8 mouse cellular contexts compared by ENCODE assay signal in genomic region chr3:96559398-96559910, GRCm38 (mm10). TPM values are rescaled to one million over a fixed set of nuclear protein-coding genes. Genes with fewer than 3 reads are reported as not detected.
DNase-seq lines count a peak whose midpoint lies in the region; ATAC-seq and TF ChIP-seq lines count a peak whose summit lies in the region.

No protein-coding gene starts in this region.

- peak overlapping the region; percentile 84 for H3K4me2 ChIP-seq in embryonic facial prominence, embryonic 14.5 days (ENCODE audit: low read depth, low read length)
- peak overlapping the region; percentile 71 for H3K4me2 ChIP-seq in intestine, embryonic 15.5 days (replicated peaks)
- H3K4me2 ChIP-seq in midbrain, embryonic 15.5 days: peak overlapping the region; percentile 85

- no peaks in the 10 kb centered on the region for H3K9me3 ChIP-seq in embryonic facial prominence, embryonic 14.5 days (ENCODE audit: control insufficient read depth, low read length)
- H3K9me3 ChIP-seq in intestine, embryonic 15.5 days: no peaks in the 10 kb centered on the region
- no peaks in the 10 kb centered on the region for H3K9me3 ChIP-seq in midbrain, embryonic 15.5 days

- peak overlapping the region; percentile 66 for H3K4me3 ChIP-seq in layer of hippocampus, adult 2 months
- H3K4me3 ChIP-seq in embryonic facial prominence, embryonic 14.5 days (ENCODE audit: low read depth, low read length): peak overlapping the region; percentile 64
- H3K4me3 ChIP-seq in intestine, embryonic 15.5 days (replicated peaks): peak overlapping the region; percentile 62
- H3K4me3 ChIP-seq in midbrain, embryonic 15.5 days: peak overlapping the region; percentile 69

- ATAC-seq in embryonic facial prominence, embryonic 14.5 days (ENCODE audit: low read depth): no peak
- ATAC-seq in intestine, embryonic 15.5 days: no peak
- no peak for ATAC-seq in midbrain, embryonic 15.5 days (replicated peaks)
- no peak for ATAC-seq in frontal cortex, adult (ENCODE audit: low TSS enrichment)

- WGBS in embryonic facial prominence, embryonic 14.5 days: 71% methylated on average over 12 of the region's 12 CpGs
- WGBS in intestine, embryonic 15.5 days: 49% methylated on average over 12 of the region's 12 CpGs
- WGBS in midbrain, embryonic 15.5 days: 87% methylated on average over 12 of the region's 12 CpGs

- DNase-seq in layer of hippocampus, adult 2 months (ENCODE audit: low spot score in 2 of 2): no peak
- no peak for DNase-seq in layer of hippocampus, postnatal 10 days (ENCODE audit: low spot score in 2 of 2)
- DNase-seq in embryonic facial prominence, embryonic 14.5 days (ENCODE audit: low spot score): no peak
- DNase-seq in ovary, postnatal 36 days (ENCODE audit: low spot score): no peak
- DNase-seq in right cerebral cortex, postnatal 14 days: no peak

- H3K27me3 ChIP-seq in embryonic facial prominence, embryonic 14.5 days (replicated peaks; ENCODE audit: control insufficient read depth, insufficient read depth, low read length): no peaks in the 10 kb centered on the region
- H3K27me3 ChIP-seq in intestine, embryonic 15.5 days (replicated peaks): no peaks in the 10 kb centered on the region
- no peaks in the 10 kb centered on the region for H3K27me3 ChIP-seq in midbrain, embryonic 15.5 days (replicated peaks)

- peak overlapping the region; percentile 82 for H3K27ac ChIP-seq in layer of hippocampus, adult 2 months
- peak overlapping the region; percentile 86; the same call in 1 of the 2 replicates for H3K27ac ChIP-seq in embryonic facial prominence, embryonic 14.5 days (replicated peaks; ENCODE audit: low read depth, low read length)
- peak overlapping the region; percentile 34; the same call in 1 of the 2 replicates for H3K27ac ChIP-seq in intestine, embryonic 15.5 days
- no peak overlapping the region for H3K27ac ChIP-seq in midbrain, embryonic 15.5 days

- no peak for TF ChIP-seq CTCF in layer of hippocampus, adult 2 months (conservative IDR thresholded peaks at IDR 0.05)

- H3K36me3 ChIP-seq in embryonic facial prominence, embryonic 14.5 days (ENCODE audit: control insufficient read depth, insufficient read depth, low read length): peaks cover 22% of the 10 kb centered on the region
- peaks cover 9% of the 10 kb centered on the region; the same call in 1 of the 2 replicates for H3K36me3 ChIP-seq in intestine, embryonic 15.5 days
- H3K36me3 ChIP-seq in midbrain, embryonic 15.5 days (replicated peaks): no peaks in the 10 kb centered on the region

- H3K9ac ChIP-seq in embryonic facial prominence, embryonic 14.5 days (ENCODE audit: low read depth, low read length): peak overlapping the region; percentile 78
- peak overlapping the region; percentile 76 for H3K9ac ChIP-seq in intestine, embryonic 15.5 days
- H3K9ac ChIP-seq in midbrain, embryonic 15.5 days: peak overlapping the region; percentile 16; the same call in 1 of the 2 replicates

- H3K4me1 ChIP-seq in embryonic facial prominence, embryonic 14.5 days (ENCODE audit: control insufficient read depth, insufficient read depth, low read length): peaks cover 37% of the 10 kb centered on the region
- H3K4me1 ChIP-seq in intestine, embryonic 15.5 days (replicated peaks): peaks cover 48% of the 10 kb centered on the region
- peaks cover 49% of the 10 kb centered on the region for H3K4me1 ChIP-seq in midbrain, embryonic 15.5 days

RNA-seq across cellular contexts. Expression of gene Txnip, which starts 1.7 kb away (rescaled TPM):
- total RNA-seq in layer of hippocampus, adult 2 months (2021): 10 to 100 TPM; 22.6 to 36.4 TPM
- total RNA-seq in layer of hippocampus, postnatal 10 days (2021): 10 to 100 TPM; 36.5 to 46.1 TPM
- 160 and 166 TPM in 2 replicates for polyA plus RNA-seq in embryonic facial prominence, embryonic 14.5 days (2014; fragmentation: Nextera tagmentation; extraction: Ambion mirVana)
- 136 and 146 TPM in 2 replicates for polyA plus RNA-seq in intestine, embryonic 15.5 days (2015; fragmentation: Nextera tagmentation; extraction: Ambion mirVana)
- polyA plus RNA-seq in midbrain, embryonic 15.5 days (2015; fragmentation: Nextera tagmentation; extraction: Ambion mirVana): 52.0 TPM in 2 replicates

RNA-seq across cellular contexts. Expression of gene Gm16253, which starts 17.3 kb away (rescaled TPM):
- total RNA-seq in layer of hippocampus, adult 2 months (2021): not detected
- not detected for total RNA-seq in layer of hippocampus, postnatal 10 days (2021)
- 0.55 TPM in 1 of 2 replicates, not detected in the other for polyA plus RNA-seq in embryonic facial prominence, embryonic 14.5 days (2014; fragmentation: Nextera tagmentation; extraction: Ambion mirVana)
- polyA plus RNA-seq in intestine, embryonic 15.5 days (2015; fragmentation: Nextera tagmentation; extraction: Ambion mirVana): 0.67 and 1.5 TPM in 2 replicates
- 1.1 and 2.1 TPM in 2 replicates for polyA plus RNA-seq in midbrain, embryonic 15.5 days (2015; fragmentation: Nextera tagmentation; extraction: Ambion mirVana)

RNA-seq across cellular contexts. Expression of gene Hfe2, which starts 34.5 kb away (rescaled TPM):
- total RNA-seq in layer of hippocampus, adult 2 months (2021): under 1 TPM in 1 of 2 experiments, not detected in 1; 0.23 TPM
- under 1 TPM; 0.41 to 0.49 TPM for total RNA-seq in layer of hippocampus, postnatal 10 days (2021)
- polyA plus RNA-seq in embryonic facial prominence, embryonic 14.5 days (2014; fragmentation: Nextera tagmentation; extraction: Ambion mirVana): 28.3 and 36.4 TPM in 2 replicates
- 0.29 and 0.37 TPM in 2 replicates for polyA plus RNA-seq in intestine, embryonic 15.5 days (2015; fragmentation: Nextera tagmentation; extraction: Ambion mirVana)
- 1.2 and 1.4 TPM in 2 replicates for polyA plus RNA-seq in midbrain, embryonic 15.5 days (2015; fragmentation: Nextera tagmentation; extraction: Ambion mirVana)

RNA-seq across cellular contexts. Expression of gene Polr3gl, which starts 34.5 kb away (rescaled TPM):
- total RNA-seq in layer of hippocampus, adult 2 months (2021): 10 to 100 TPM; 32.1 to 34.4 TPM
- 10 to 100 TPM; 27.5 to 28.6 TPM for total RNA-seq in layer of hippocampus, postnatal 10 days (2021)
- 8.9 and 11.0 TPM in 2 replicates for polyA plus RNA-seq in embryonic facial prominence, embryonic 14.5 days (2014; fragmentation: Nextera tagmentation; extraction: Ambion mirVana)
- polyA plus RNA-seq in intestine, embryonic 15.5 days (2015; fragmentation: Nextera tagmentation; extraction: Ambion mirVana): 26.5 and 31.3 TPM in 2 replicates
- polyA plus RNA-seq in midbrain, embryonic 15.5 days (2015; fragmentation: Nextera tagmentation; extraction: Ambion mirVana): 35.7 and 36.9 TPM in 2 replicates

RNA-seq across cellular contexts. Expression of gene Ankrd34a, which starts 37.0 kb away (rescaled TPM):
- total RNA-seq in layer of hippocampus, adult 2 months (2021): 10 to 100 TPM; 55.2 to 56.7 TPM
- 10 to 100 TPM; 41.3 to 45.5 TPM for total RNA-seq in layer of hippocampus, postnatal 10 days (2021)
- polyA plus RNA-seq in embryonic facial prominence, embryonic 14.5 days (2014; fragmentation: Nextera tagmentation; extraction: Ambion mirVana): 2.7 and 3.0 TPM in 2 replicates
- polyA plus RNA-seq in intestine, embryonic 15.5 days (2015; fragmentation: Nextera tagmentation; extraction: Ambion mirVana): 1.9 and 2.3 TPM in 2 replicates
- polyA plus RNA-seq in midbrain, embryonic 15.5 days (2015; fragmentation: Nextera tagmentation; extraction: Ambion mirVana): 15.0 and 16.7 TPM in 2 replicates

Comparison
In these comparisons a context has a peak if more than half of its experiments do, and no peak if none do; other contexts are left out.
1. H3K9ac ChIP-seq: peak in every context shown above with its lines; median percentile 78 in embryonic facial prominence, embryonic 14.5 days; 76 in intestine, embryonic 15.5 days; 16 in midbrain, embryonic 15.5 days.
2. RNA of gene Hfe2, which starts 34.5 kb away (polyA plus RNA-seq): 28.3 to 36.4 TPM in embryonic facial prominence, embryonic 14.5 days; 1.2 to 1.4 TPM in midbrain, embryonic 15.5 days and 0.29 to 0.37 TPM in intestine, embryonic 15.5 days; every median in the first group is over 10 times any median in the second.
3. Peak in every context shown above with its lines, with median percentiles within 50 percentile points of each other: H3K4me3 ChIP-seq and H3K4me2 ChIP-seq.